Mouse (Mus musculus) hindlimb bud, embryonic 11.5 days (tissue): ENCODE results near the gene Tank.

Experiments
- DNase-seq: peaks from one replicate; pipeline ENCODE4 v3.0.0-alpha.2; 2012; ENCODE audit warnings: low read depth, low spot score; ENCODE audit errors: extremely low spot score

Gene Tank

GRCm38 (mm10) chr2:61578433-61578832 lies at the start of gene Tank:
Gene Tank, plus strand, starts transcription at chr2:61578585.
- no peak for DNase-seq

GRCm38 (mm10) chr2:61532326-61532725 lies 46.1 kb upstream of the Tank start:
- no peak for DNase-seq

- DNase-seq = no peak
Observed at GRCm38 (mm10) chr2:61533131-61533530, 45.3 kb upstream of the Tank start.

- DNase-seq = no peak
Observed at GRCm38 (mm10) chr2:61536901-61537300, 41.5 kb upstream of the Tank start.

- DNase-seq = no peak
Observed at GRCm38 (mm10) chr2:61539378-61539777, 39.0 kb upstream of the Tank start.

GRCm38 (mm10) chr2:61542426-61542825 lies 36.0 kb upstream of the Tank start:
- DNase-seq = no peak

- no peak for DNase-seq
Observed at GRCm38 (mm10) chr2:61545666-61546065, 32.7 kb upstream of the Tank start.

GRCm38 (mm10) chr2:61548021-61548420 lies 30.4 kb upstream of the Tank start:
- no peak for DNase-seq

- DNase-seq = no peak
Observed at GRCm38 (mm10) chr2:61551680-61552079, 26.7 kb upstream of the Tank start.

GRCm38 (mm10) chr2:61555367-61555766 lies 23.0 kb upstream of the Tank start:
- no peak for DNase-seq

- DNase-seq = no peak
Observed at GRCm38 (mm10) chr2:61555825-61556224, 22.6 kb upstream of the Tank start.

GRCm38 (mm10) chr2:61556639-61557038 lies 21.7 kb upstream of the Tank start:
- DNase-seq = no peak

GRCm38 (mm10) chr2:61557848-61558471 lies 20.4 kb upstream of the Tank start:
- DNase-seq = no peak

- DNase-seq = no peak
Observed at GRCm38 (mm10) chr2:61561058-61561457, 17.3 kb upstream of the Tank start.

- no peak for DNase-seq
Observed at GRCm38 (mm10) chr2:61563202-61563601, 15.2 kb upstream of the Tank start.

GRCm38 (mm10) chr2:61567045-61567783 lies 11.2 kb upstream of the Tank start:
- no peak for DNase-seq

GRCm38 (mm10) chr2:61569181-61569580 lies 9.2 kb upstream of the Tank start:
- no peak for DNase-seq

GRCm38 (mm10) chr2:61571343-61571955 lies 6.9 kb upstream of the Tank start:
- DNase-seq = no peak

GRCm38 (mm10) chr2:61576497-61576896 lies 1.9 kb upstream of the Tank start:
- no peak for DNase-seq

GRCm38 (mm10) chr2:61576928-61577695 lies 1.3 kb upstream of the Tank start:
- no peak for DNase-seq

- DNase-seq = no peak
Observed at GRCm38 (mm10) chr2:61577696-61578062, 706 bp upstream of the Tank start.
